Mouse (Mus musculus) CD8-positive naive resting alpha-beta T cell, adult 2 months (primary cell): ENCODE data around the gene Edn3.

Source experiments
- DNase-seq, 2 experiments: peaks; one replicate each; pipeline ENCODE4 v3.0.0; 2022; ENCODE audit warnings: low read depth in 2 of 2, low spot score in 2 of 2

Gene Edn3

GRCm38 (mm10) chr2:174796998-174797397 is 36.6 kb downstream of the Edn3 start:
- DNase-seq: no peak

DNA sequence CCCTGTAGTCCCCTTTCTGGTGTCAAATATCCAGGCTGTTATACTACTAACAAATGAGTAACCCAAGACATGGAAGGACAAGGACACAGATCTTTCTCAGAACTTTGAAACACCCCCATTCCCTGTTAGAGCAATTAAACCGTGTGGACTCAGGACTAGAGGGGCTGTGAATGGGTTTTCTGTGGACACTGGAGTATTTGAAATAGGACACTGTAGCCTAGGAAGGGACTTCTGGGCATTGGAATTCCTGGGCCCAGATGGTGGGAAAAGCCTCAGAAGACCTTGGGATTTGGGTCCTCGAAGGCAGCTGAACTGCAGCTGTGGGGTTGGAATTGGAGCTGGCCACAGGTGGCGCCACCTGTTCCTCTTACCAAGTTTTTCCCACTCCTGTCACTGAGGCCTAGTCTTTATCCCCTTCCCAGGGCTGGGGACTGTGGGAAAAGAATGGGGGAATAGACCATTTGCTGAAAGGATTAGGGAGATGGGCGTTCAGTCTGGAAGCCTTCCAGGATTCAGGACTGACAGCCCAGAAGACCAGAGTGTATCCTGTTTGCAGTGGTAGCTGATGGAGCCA is 37.2 kb downstream of the Edn3 start:
- DNase-seq: no peak

DNA sequence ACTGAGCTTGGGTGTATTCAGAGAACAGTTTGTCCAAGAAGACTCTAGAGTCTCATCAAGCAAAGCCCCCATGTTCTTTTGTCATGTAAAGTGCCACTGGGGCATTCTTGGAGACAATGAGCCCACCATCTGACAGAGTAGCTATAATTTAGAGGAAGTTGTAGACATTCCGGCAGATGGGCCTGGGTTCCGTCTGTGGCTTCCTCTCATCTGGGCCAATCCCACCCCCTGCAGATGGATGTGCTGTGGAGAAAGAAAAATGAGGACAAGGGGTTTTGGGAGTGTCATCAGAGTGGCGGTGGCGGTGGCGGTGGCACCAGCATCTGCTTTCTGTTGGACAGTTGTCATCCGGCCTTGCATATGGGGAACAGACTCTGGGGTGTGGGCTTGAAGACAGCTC is 42.0 kb downstream of the Edn3 start:
- DNase-seq: no peak

DNA sequence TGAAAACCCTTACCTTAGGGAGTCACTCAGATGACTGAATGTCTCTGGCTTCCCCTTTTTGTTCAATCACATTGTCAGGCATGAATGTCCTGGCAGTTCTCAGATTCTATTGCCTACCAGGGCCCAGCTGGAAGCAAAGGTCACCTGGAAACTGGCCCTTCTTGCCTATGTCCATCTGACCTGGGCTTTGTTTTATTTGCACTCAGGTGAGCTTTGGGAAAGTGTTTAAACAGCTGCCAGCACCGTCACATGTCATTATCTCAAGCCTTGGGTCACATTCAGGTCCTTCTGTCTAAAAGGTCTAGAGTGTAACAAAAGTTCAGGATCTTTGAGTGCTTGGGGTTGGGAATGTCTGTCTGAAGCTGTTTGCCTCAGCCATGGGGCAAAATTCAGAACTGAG is 43.2 kb downstream of the Edn3 start:
- no peak for DNase-seq

DNA sequence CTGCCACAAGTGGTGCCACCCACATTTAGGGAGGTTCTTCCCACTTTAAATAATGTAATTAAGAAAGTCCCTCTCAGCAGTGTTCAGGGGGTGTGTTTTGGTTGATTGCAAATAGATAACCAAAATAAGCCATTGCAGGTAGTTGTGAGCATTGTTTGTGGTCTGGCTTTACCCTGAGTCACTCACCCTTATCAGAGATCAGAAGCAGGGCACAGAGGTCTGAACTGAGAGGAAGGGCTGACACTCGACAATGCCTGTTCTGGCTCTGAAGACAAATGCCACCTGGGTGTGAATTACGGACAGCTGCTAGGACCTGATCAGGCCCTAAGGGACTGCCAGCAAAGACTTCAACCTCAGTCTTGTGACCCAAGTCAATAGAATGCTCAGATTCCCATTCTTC is 47.5 kb downstream of the Edn3 start:
- DNase-seq: no peak

DNA sequence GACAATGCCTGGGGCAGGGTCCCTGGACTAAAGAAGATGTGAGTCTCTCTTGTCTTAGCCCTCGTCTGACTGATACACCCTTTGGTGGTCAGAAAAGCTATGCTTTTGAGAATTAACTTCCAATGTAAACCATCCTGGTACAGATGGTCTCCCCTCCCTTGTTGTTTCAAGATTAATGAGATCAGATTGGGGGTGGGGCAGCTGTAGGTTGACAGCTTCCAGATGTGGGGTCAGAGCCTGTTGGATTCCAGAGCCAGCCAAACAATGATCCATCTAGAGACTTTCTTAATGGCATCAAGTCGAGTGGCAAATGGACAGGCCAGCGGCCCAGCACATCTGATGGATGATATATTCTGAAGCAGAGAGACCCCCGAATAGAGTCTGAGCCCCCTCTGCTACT is 48.9 kb downstream of the Edn3 start:
- DNase-seq: no peak

DNA sequence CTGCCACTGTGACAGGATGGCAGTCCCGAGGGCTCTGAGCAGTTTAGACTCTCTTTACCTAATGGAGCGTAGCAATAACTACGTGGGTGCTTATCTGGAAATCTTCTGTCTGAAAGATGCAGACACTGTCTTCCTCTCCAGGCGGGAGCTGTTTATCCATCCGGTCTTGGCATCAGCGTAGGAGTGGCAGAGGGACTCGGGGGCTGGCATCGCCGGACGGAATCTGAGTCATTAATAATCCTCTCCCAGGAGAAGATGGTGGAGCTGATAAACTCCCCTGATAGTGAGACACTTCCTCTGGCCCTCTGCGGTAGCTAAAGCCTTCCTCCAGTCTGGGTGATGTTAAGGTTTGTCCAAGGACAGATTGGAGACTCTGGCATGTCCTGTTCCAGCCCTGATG is 52.9 kb downstream of the Edn3 start:
- no peak for DNase-seq

DNA sequence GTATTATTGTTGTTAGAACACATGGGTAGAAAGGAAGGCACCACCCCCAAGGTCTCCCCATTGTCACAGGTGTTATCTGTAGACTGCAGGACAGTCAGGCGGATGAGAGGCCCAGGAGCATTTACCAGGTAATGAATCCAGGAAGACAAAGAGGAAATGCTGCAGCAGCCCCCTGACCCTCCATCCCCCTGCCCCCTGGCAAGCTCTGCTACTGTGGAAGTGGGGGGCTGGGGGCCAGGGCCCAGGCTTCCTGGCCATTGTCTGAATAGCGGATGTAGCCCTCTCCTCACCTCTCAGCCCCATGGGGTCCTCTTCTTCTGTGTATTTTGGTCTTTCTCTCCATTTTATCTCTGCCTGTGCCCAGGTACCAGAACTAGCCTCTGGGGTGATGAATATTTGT is 55.7 kb downstream of the Edn3 start:
- DNase-seq: no peak

GRCm38 (mm10) chr2:174820286-174820685 is 59.9 kb downstream of the Edn3 start:
- DNase-seq: no peak

DNA sequence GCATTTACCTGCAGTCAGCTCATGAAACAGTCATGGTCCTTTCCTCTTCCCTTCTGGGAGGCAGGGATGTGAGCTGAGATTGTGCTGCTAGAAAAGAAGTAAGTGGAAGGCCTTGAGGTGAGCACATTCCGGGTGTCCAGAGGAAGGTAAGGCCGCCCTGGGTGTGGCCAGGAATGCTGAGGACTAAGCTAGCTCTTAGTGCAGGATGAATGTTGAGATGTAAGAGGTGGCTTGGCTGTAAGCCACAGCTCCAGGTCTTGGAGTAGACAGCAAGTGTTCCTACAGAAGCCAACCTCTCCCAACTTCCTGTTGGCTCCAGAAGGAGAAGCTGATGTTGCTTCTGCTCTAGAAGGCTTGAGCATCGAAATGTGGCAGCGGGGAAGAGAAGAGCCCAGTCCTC is 67.4 kb downstream of the Edn3 start:
- no peak for DNase-seq

- DNase-seq: no peak
Measured at GRCm38 (mm10) chr2:174833608-174834007, 73.2 kb downstream of the Edn3 start.
